Mouse (Mus musculus) liver, embryonic 14.5 days (tissue): ENCODE data around the gene Ifna6. TPM values are rescaled to one million over a fixed set of nuclear protein-coding genes. Genes with fewer than 3 reads are reported as not detected.
A peak's percentile ranks its signal among the peaks of the same experiment; 100 is the strongest.

ENCODE experiments used
- ATAC-seq: fragments of 200-750 bp; cut with Nextera tagmentation; 2 replicates; pipeline ENCODE4 v1.8.0; 2017; ENCODE audit warnings: moderate number of reproducible peaks, mild to moderate bottlenecking, moderate library complexity; ENCODE audit not compliant: insufficient read depth
- DNase-seq, 3 experiments: peaks; one replicate each; pipeline ENCODE4 v3.0.0-alpha.2; 2012 to 2013; ENCODE audit warnings: low read depth in 3 of 3, low spot score in 3 of 3
- H3K27ac ChIP-seq: fragments of 300-500 bp; sonication (generic); 2 replicates; pipeline ENCODE4 v1.5.1; 2014; ENCODE audit warnings: moderate library complexity, mild to moderate bottlenecking, control low read depth, inconsistent platforms
- H3K27me3 ChIP-seq: fragments of 300-500 bp; sonication (generic); 2 replicates; pipeline ENCODE4 v1.6.1; 2014; ENCODE audit warnings: mild to moderate bottlenecking, low read length, moderate library complexity; ENCODE audit not compliant: control insufficient read depth, insufficient read depth
- H3K36me3 ChIP-seq: fragments of 300-500 bp; sonication (generic); replicated peaks from 2 replicates; pipeline ENCODE4 v1.6.1; 2014; ENCODE audit warnings: low read depth; ENCODE audit not compliant: control insufficient read depth, insufficient read depth
- H3K4me1 ChIP-seq, 2 experiments: fragments of 200-500 bp in 1 of 2; fragments of 300-500 bp in 1 of 2; sonication (generic) in 1 of 2; replicated peaks; 2 replicates each; pipeline ENCODE4 v1.6.1; 2012 to 2014; ENCODE audit warnings: antibody characterized with exemption in 1 of 2, inconsistent platforms in 1 of 2, low read length in 1 of 2; ENCODE audit not compliant: control insufficient read depth in 2 of 2, insufficient read depth in 2 of 2
- H3K4me2 ChIP-seq: fragments of 300-500 bp; sonication (generic); 2 replicates; pipeline ENCODE4 v1.6.1; 2014; ENCODE audit warnings: low read depth, mild to moderate bottlenecking, control low read depth, moderate library complexity
- H3K4me3 ChIP-seq, 2 experiments: fragments of 200-500 bp in 1 of 2; fragments of 300-500 bp in 1 of 2; sonication (generic) in 1 of 2; 2 replicates each; pipeline ENCODE4 v1.5.1; 2012 to 2014; ENCODE audit warnings: low read depth in 2 of 2, low read length in 2 of 2, mild to moderate bottlenecking in 2 of 2, control low read depth in 1 of 2, inconsistent platforms in 1 of 2, moderate library complexity in 1 of 2; ENCODE audit not compliant: insufficient read depth in 1 of 2
- H3K9ac ChIP-seq: fragments of 300-500 bp; sonication (generic); replicated peaks from 2 replicates; pipeline ENCODE4 v1.6.1; 2014; ENCODE audit warnings: mild to moderate bottlenecking, control low read depth, moderate library complexity
- H3K9me3 ChIP-seq: fragments of 300-500 bp; sonication (generic); 2 replicates; pipeline ENCODE4 v1.6.1; 2016; ENCODE audit warnings: low read length, mixed read lengths; ENCODE audit not compliant: control insufficient read depth
- CTCF ChIP-seq: IDR thresholded peaks from 2 replicates; pipeline ENCODE4 v1.5.1; 2016; ENCODE audit warnings: antibody characterized with exemption, low read depth, control low read depth
- EP300 ChIP-seq: IDR thresholded peaks from 2 replicates; pipeline ENCODE4 v1.6.1; 2016; ENCODE audit warnings: antibody characterized with exemption, low read depth
- WGBS: fragments of 180-500 bp; shearing (Covaris S2); extraction: QIAGEN DNeasy Blood & Tissue Kit; methylation state at CpG from one replicate; pipeline ENCODE4 v1.1.7; 2014; ENCODE audit not compliant: insufficient replicate concordance; 5-methylcytosine and 5-hydroxymethylcytosine counted together
- polyA plus RNA-seq, 2 experiments: library from polyadenylated mRNA; depleted of rRNA in 1 of 2; stranded (reverse) in 1 of 2; unstranded in 1 of 2; fragments of >200 nt; fragmentation: Nextera tagmentation in 1 of 2; extraction: Ambion mirVana in 1 of 2; gene quantifications; 2 replicates each; pipeline versions ENCODE4 v1.2.1 to v1.2.3; 2012 to 2014

Gene Ifna6
- polyA plus RNA-seq, 2 experiments = not detected

GRCm38 (mm10) chr4:88851026-88851763, 24.0 kb downstream of the Ifna6 start:
- H3K27me3 ChIP-seq = no peaks in the 10 kb centered on the region
- no peak overlapping the region for H3K4me3 ChIP-seq
- no peaks in the 10 kb centered on the region for H3K36me3 ChIP-seq
- TF ChIP-seq EP300 = no peak
- TF ChIP-seq CTCF = no peak
- ATAC-seq = no peak
- no peaks in the 10 kb centered on the region for H3K9me3 ChIP-seq
- H3K27ac ChIP-seq = no peak overlapping the region
- DNase-seq = no peak
- H3K4me1 ChIP-seq = no peaks in the 10 kb centered on the region
- no peak overlapping the region for H3K4me2 ChIP-seq
- WGBS = 57% methylated on average over 4 of the region's 4 CpGs
- H3K9ac ChIP-seq = no peak overlapping the region

- no peak overlapping the region for H3K9ac ChIP-seq
- H3K27ac ChIP-seq = no peak overlapping the region
- no peak overlapping the region for H3K4me2 ChIP-seq
- TF ChIP-seq CTCF = no peak
- TF ChIP-seq EP300 = no peak
- no peak for DNase-seq
- H3K27me3 ChIP-seq = no peaks in the 10 kb centered on the region
- no peak for ATAC-seq
- H3K4me1 ChIP-seq = no peaks in the 10 kb centered on the region
- H3K36me3 ChIP-seq = no peaks in the 10 kb centered on the region
- no peaks in the 10 kb centered on the region for H3K9me3 ChIP-seq
- no peak overlapping the region for H3K4me3 ChIP-seq
Measured at GRCm38 (mm10) chr4:88859214-88859613, 32.0 kb downstream of the Ifna6 start.

- 10% methylated on average over 7 of the region's 7 CpGs for WGBS
- Histone ChIP-seq H3K36me3 (no peaks in the 10 kb centered on the region), H3K27me3 (no peaks in the 10 kb centered on the region), H3K4me2 (no peak overlapping the region), H3K9ac (no peak overlapping the region), H3K27ac (no peak overlapping the region), H3K9me3 (no peaks in the 10 kb centered on the region), H3K4me1 (peaks cover 0 to 4% of the 10 kb centered on the region in 2 experiments; a peak in 2 of 4 replicates), H3K4me3 (no peak overlapping the region)
- TF ChIP-seq CTCF = no peak
- TF ChIP-seq EP300 = no peak
- no peak for DNase-seq
- no peak for ATAC-seq
Measured at GRCm38 (mm10) chr4:88863309-88863708, 36.1 kb downstream of the Ifna6 start.

GRCm38 (mm10) chr4:88864599-88864998, 37.4 kb downstream of the Ifna6 start:
- Histone ChIP-seq H3K4me3 (peak overlapping the region in 1 of 2 experiments; percentile 7; a peak in 1 of 4 replicates), H3K9ac (no peak overlapping the region), H3K4me2 (peak overlapping the region; percentile 36), H3K36me3 (no peaks in the 10 kb centered on the region), H3K9me3 (no peaks in the 10 kb centered on the region), H3K27ac (no peak overlapping the region), H3K4me1 (peaks cover 3 to 7% of the 10 kb centered on the region in 2 experiments; a peak in 2 of 4 replicates), H3K27me3 (no peaks in the 10 kb centered on the region)
- DNase-seq = no peak
- no peak for ATAC-seq
- WGBS = 7% methylated on average over 9 of the region's 9 CpGs
- TF ChIP-seq EP300 (no peak), CTCF (no peak)

GRCm38 (mm10) chr4:88865011-88865569, 37.9 kb downstream of the Ifna6 start:
- 6% methylated on average over 6 of the region's 6 CpGs for WGBS
- no peak for DNase-seq
- ATAC-seq = no peak

More at GRCm38 (mm10) chr4:88865011-88865569, 37.9 kb downstream of the Ifna6 start:
- Histone ChIP-seq H3K4me3 (no peak overlapping the region), H3K4me2 (peak overlapping the region; percentile 36), H3K27ac (no peak overlapping the region), H3K9me3 (no peaks in the 10 kb centered on the region), H3K9ac (no peak overlapping the region), H3K4me1 (peaks cover 3 to 7% of the 10 kb centered on the region in 2 experiments; a peak in 2 of 4 replicates), H3K27me3 (no peaks in the 10 kb centered on the region), H3K36me3 (no peaks in the 10 kb centered on the region)
- TF ChIP-seq EP300 (no peak), CTCF (no peak)
